Mouse (Mus musculus): ENCODE data around the gene Higd1c.
A peak's percentile ranks its signal among the peaks of the same experiment; 100 is the strongest.
"Not testable (repeated sequence)": the region's sequence is repeated elsewhere in the genome, so short reads cannot be mapped to it uniquely, and the experiment has no call there.

Gene Higd1c

GRCm38 (mm10) chr15:100365967-100366366, 1.6 kb downstream of the Higd1c start:
- not testable (repeated sequence) for DNase-seq

GRCm38 (mm10) chr15:100367119-100367518, 2.8 kb downstream of the Higd1c start:
- no peak for DNase-seq

GRCm38 (mm10) chr15:100375066-100375465, 10.7 kb downstream of the Higd1c start:
- DNase-seq = peak; percentile 58

GRCm38 (mm10) chr15:100377847-100378505, 13.6 kb downstream of the Higd1c start:
- DNase-seq = not testable (repeated sequence)

GRCm38 (mm10) chr15:100379658-100380057, 15.3 kb downstream of the Higd1c start:
- no peak for DNase-seq

GRCm38 (mm10) chr15:100380104-100380503, 15.8 kb downstream of the Higd1c start:
- DNase-seq = no peak

- DNase-seq = no peak
These were observed 21.4 kb downstream of the Higd1c start for GRCm38 (mm10) chr15:100385705-100386104.

GRCm38 (mm10) chr15:100387544-100388223, 23.3 kb downstream of the Higd1c start:
- DNase-seq = no peak

GRCm38 (mm10) chr15:100388224-100388835, 24.0 kb downstream of the Higd1c start:
- DNase-seq = no peak

GRCm38 (mm10) chr15:100388886-100389285, 24.5 kb downstream of the Higd1c start:
- DNase-seq = no peak

GRCm38 (mm10) chr15:100391066-100391465, 26.7 kb downstream of the Higd1c start:
- no peak for DNase-seq

GRCm38 (mm10) chr15:100391599-100391998, 27.3 kb downstream of the Higd1c start:
- no peak for DNase-seq

- DNase-seq = no peak
These were observed 28.7 kb downstream of the Higd1c start for GRCm38 (mm10) chr15:100393016-100393415.

- no peak for DNase-seq
These were observed 31.2 kb downstream of the Higd1c start for GRCm38 (mm10) chr15:100395561-100395960.

- DNase-seq = peak; percentile 83
These were observed 36.4 kb downstream of the Higd1c start for GRCm38 (mm10) chr15:100400592-100401250.

- no peak for DNase-seq
These were observed 37.5 kb downstream of the Higd1c start for GRCm38 (mm10) chr15:100401811-100402210.

- DNase-seq = no peak
These were observed 38.0 kb downstream of the Higd1c start for GRCm38 (mm10) chr15:100402347-100402746.

GRCm38 (mm10) chr15:100402798-100403197, 38.5 kb downstream of the Higd1c start:
- DNase-seq = no peak

GRCm38 (mm10) chr15:100403318-100404000, 39.1 kb downstream of the Higd1c start:
- peak; percentile 86 for DNase-seq

GRCm38 (mm10) chr15:100406088-100406487, 41.7 kb downstream of the Higd1c start:
- no peak for DNase-seq

GRCm38 (mm10) chr15:100410918-100411672, 46.8 kb downstream of the Higd1c start:
- peak; percentile 91 for DNase-seq

- DNase-seq = no peak
These were observed 47.4 kb downstream of the Higd1c start for GRCm38 (mm10) chr15:100411731-100412130.

Measured in kidney, adult 11 months (tissue).